ENCODE assay signal across 24 mouse cellular contexts in genomic region chr4:107360457-107361145, GRCm38 (mm10). TPM values are rescaled to one million over a fixed set of nuclear protein-coding genes. Genes with fewer than 3 reads are reported as not detected.
DNase-seq lines count a peak whose midpoint lies in the region; ATAC-seq lines count a peak whose summit lies in the region.
"Had no signal": no experiment of that assay in that cellular context is flagged by ENCODE, and none has a peak within 500 bp of the region (broad histone marks: within the 10 kb centered on the region; RNA-seq: fewer than 3 reads in every experiment).

No protein-coding gene starts in this region.

- H3K4me3 ChIP-seq in kidney, embryonic 16.5 days (ENCODE audit: low read length), result no peak overlapping the region
- no peak overlapping the region for H3K4me3 ChIP-seq in hindbrain, embryonic 11.5 days (ENCODE audit: low read depth, low read length)
- H3K4me3 ChIP-seq: heart, embryonic 13.5 days; limb, embryonic 15.5 days; midbrain, embryonic 12.5 days had no signal

- H3K27ac ChIP-seq in kidney, embryonic 16.5 days (ENCODE audit: low read length), result peak overlapping the region; percentile 76
- no peak overlapping the region for H3K27ac ChIP-seq in hindbrain, embryonic 11.5 days (ENCODE audit: low read depth, low read length)
- H3K27ac ChIP-seq: heart, embryonic 13.5 days; limb, embryonic 15.5 days; midbrain, embryonic 12.5 days had no signal

- H3K36me3 ChIP-seq in kidney, embryonic 16.5 days (ENCODE audit: insufficient read depth, low read length), result 0 out of 2 replicates have a peak, but pooled peaks cover 3% of the 10 kb centered on the region
- H3K36me3 ChIP-seq in hindbrain, embryonic 11.5 days (ENCODE audit: control insufficient read depth, insufficient read depth, low read length), result no peaks in the 10 kb centered on the region

- intact Hi-C loops in left cerebral cortex, postnatal 25 days (cut with DNase I), result no loop called here

- no peaks in the 10 kb centered on the region for H3K4me1 ChIP-seq in kidney, embryonic 16.5 days (ENCODE audit: insufficient read depth, low read length)
- H3K4me1 ChIP-seq in hindbrain, embryonic 11.5 days (replicated peaks; ENCODE audit: control insufficient read depth, insufficient read depth, low read length), result no peaks in the 10 kb centered on the region
- H3K4me1 ChIP-seq: heart, embryonic 13.5 days; limb, embryonic 15.5 days; midbrain, embryonic 12.5 days had no signal

- H3K27me3 ChIP-seq in kidney, embryonic 16.5 days (ENCODE audit: insufficient read depth, low read length), result no peaks in the 10 kb centered on the region
- no peaks in the 10 kb centered on the region for H3K27me3 ChIP-seq in hindbrain, embryonic 11.5 days (ENCODE audit: control insufficient read depth, insufficient read depth, low read length)
- H3K27me3 ChIP-seq: heart, embryonic 13.5 days; limb, embryonic 15.5 days; midbrain, embryonic 12.5 days; Patski had no signal

- no peaks in the 10 kb centered on the region for H3K9me3 ChIP-seq in kidney, embryonic 16.5 days (ENCODE audit: low read length)
- H3K9me3 ChIP-seq in hindbrain, embryonic 11.5 days (ENCODE audit: control insufficient read depth, low read length), result no peaks in the 10 kb centered on the region
- H3K9me3 ChIP-seq: heart, embryonic 13.5 days; limb, embryonic 15.5 days; midbrain, embryonic 12.5 days had no signal

- H3K4me2 ChIP-seq in kidney, embryonic 16.5 days (replicated peaks; ENCODE audit: low read depth, low read length), result no peak overlapping the region
- no peak overlapping the region for H3K4me2 ChIP-seq in hindbrain, embryonic 11.5 days (replicated peaks; ENCODE audit: low read depth, low read length)
- H3K4me2 ChIP-seq: heart, embryonic 13.5 days; limb, embryonic 15.5 days; midbrain, embryonic 12.5 days had no signal

- 65% methylated on average over 7 of the region's 7 CpGs for WGBS in kidney, embryonic 16.5 days
- 85% methylated on average over 7 of the region's 7 CpGs for WGBS in hindbrain, embryonic 11.5 days

- ATAC-seq in granulocyte monocyte progenitor cell, adult 5-6 weeks (replicated peaks; ENCODE audit: poor library complexity, severe bottlenecking), result peak; percentile 29
- peak; percentile 67 for ATAC-seq in kidney, embryonic 16.5 days (ENCODE audit: low FRiP score, low TSS enrichment)
- no peak for ATAC-seq in hindbrain, embryonic 11.5 days (ENCODE audit: low FRiP score)
- ATAC-seq: forebrain, postnatal 0 days; hindbrain, embryonic 16.5 days; intestine, postnatal 0 days; Patski had no signal

- no peak overlapping the region for H3K9ac ChIP-seq in kidney, embryonic 16.5 days (replicated peaks; ENCODE audit: low read length)
- no peak overlapping the region for H3K9ac ChIP-seq in hindbrain, embryonic 11.5 days (ENCODE audit: low read depth, low read length)
- H3K9ac ChIP-seq: forebrain, postnatal 0 days; heart, embryonic 13.5 days; limb, embryonic 15.5 days; midbrain, embryonic 12.5 days had no signal

- peak; percentile 52 for DNase-seq in adrenal gland, postnatal 14 days
- no peak for DNase-seq in adrenal gland, adult 18-20 months (ENCODE audit: low spot score in 2 of 2)
- DNase-seq in A20 (ENCODE audit: low read depth, low spot score), result peak; percentile 76
- DNase-seq in layer of hippocampus, adult 18-20 months (ENCODE audit: low spot score in 2 of 2), result no peak
- DNase-seq in left cerebral cortex, postnatal 25 days (ENCODE audit: low spot score in 2 of 2), result no peak
- no peak for DNase-seq in hindbrain, embryonic 11.5 days (ENCODE audit: low spot score)
- DNase-seq: cerebellum, postnatal 10 days; forebrain, postnatal 0 days; heart, postnatal 36 days; lung, adult 18-20 months; lung, postnatal 4 days; right cerebral cortex, adult 18-20 months had no signal

RNA-seq across cellular contexts. Expression of gene Ndc1, which starts 7.0 kb away (rescaled TPM):
- total RNA-seq in adrenal gland, postnatal 14 days (2021), result 15.1 and 15.9 TPM in 2 replicates
- total RNA-seq in adrenal gland, adult 18-20 months (2021), result 10 to 100 TPM; 11.4 to 12.3 TPM
- 43.5 and 56.0 TPM in 2 replicates for total RNA-seq in granulocyte monocyte progenitor cell, adult 5-6 weeks (2014; fragmentation: Nextera tagmentation)
- 96.2 and 181 TPM in 2 replicates for total RNA-seq in granulocyte monocyte progenitor cell, adult 5-6 weeks (2017)
- polyA plus RNA-seq in kidney, embryonic 16.5 days (2015; fragmentation: Nextera tagmentation; extraction: Ambion mirVana), result 36.5 and 39.7 TPM in 2 replicates
- total RNA-seq in layer of hippocampus, adult 18-20 months (2021), result 10 to 100 TPM; 10.8 to 12.6 TPM
- total RNA-seq in left cerebral cortex, postnatal 25 days (2021), result 10 to 100 TPM; 12.1 to 12.2 TPM
- 34.2 and 42.8 TPM in 2 replicates for polyA plus RNA-seq in hindbrain, embryonic 11.5 days (2014; fragmentation: Nextera tagmentation; extraction: Ambion mirVana)

RNA-seq across cellular contexts. Expression of gene Yipf1, which starts 46.4 kb away (rescaled TPM):
- total RNA-seq in adrenal gland, postnatal 14 days (2021), result 51.8 and 68.3 TPM in 2 replicates
- total RNA-seq in adrenal gland, adult 18-20 months (2021), result 10 to 100 TPM; 44.4 to 67.8 TPM
- 44.1 and 53.5 TPM in 2 replicates for total RNA-seq in granulocyte monocyte progenitor cell, adult 5-6 weeks (2014; fragmentation: Nextera tagmentation)
- 32.0 and 38.8 TPM in 2 replicates for total RNA-seq in granulocyte monocyte progenitor cell, adult 5-6 weeks (2017)
- polyA plus RNA-seq in kidney, embryonic 16.5 days (2015; fragmentation: Nextera tagmentation; extraction: Ambion mirVana), result 54.7 and 57.3 TPM in 2 replicates
- total RNA-seq in layer of hippocampus, adult 18-20 months (2021), result 10 to 100 TPM; 54.9 to 58.4 TPM
- 10 to 100 TPM; 41.3 to 44.9 TPM for total RNA-seq in left cerebral cortex, postnatal 25 days (2021)
- 46.7 and 47.8 TPM in 2 replicates for polyA plus RNA-seq in hindbrain, embryonic 11.5 days (2014; fragmentation: Nextera tagmentation; extraction: Ambion mirVana)

RNA-seq across cellular contexts. Expression of gene Dio1, which starts 53.6 kb away (rescaled TPM):
- 0.49 and 12.0 TPM in 2 replicates for total RNA-seq in adrenal gland, postnatal 14 days (2021)
- under 1 TPM in 1 of 2 experiments, not detected in 1; 0.43 TPM for total RNA-seq in adrenal gland, adult 18-20 months (2021)
- not detected in 2 replicates for total RNA-seq in granulocyte monocyte progenitor cell, adult 5-6 weeks (2014; fragmentation: Nextera tagmentation)
- not detected in 2 replicates for total RNA-seq in granulocyte monocyte progenitor cell, adult 5-6 weeks (2017)
- 0.47 and 0.68 TPM in 2 replicates for polyA plus RNA-seq in kidney, embryonic 16.5 days (2015; fragmentation: Nextera tagmentation; extraction: Ambion mirVana)
- not detected for total RNA-seq in layer of hippocampus, adult 18-20 months (2021)
- not detected for total RNA-seq in left cerebral cortex, postnatal 25 days (2021)
- polyA plus RNA-seq in hindbrain, embryonic 11.5 days (2014; fragmentation: Nextera tagmentation; extraction: Ambion mirVana), result not detected in 2 replicates
- total RNA-seq: forebrain, postnatal 0 days; gastrocnemius, adult 18-20 months; heart, postnatal 36 days; layer of hippocampus, postnatal 10 days; left cerebral cortex, postnatal 14 days had no signal
- polyA plus RNA-seq: forebrain, postnatal 0 days; heart, embryonic 13.5 days; hindbrain, embryonic 16.5 days; midbrain, embryonic 12.5 days; neural tube, embryonic 14.5 days; Patski had no signal

Comparison
In these comparisons a context has a peak if more than half of its experiments do, and no peak if none do; other contexts are left out.
1. DNase-seq: peak in adrenal gland, postnatal 14 days (single experiment) and A20 (single experiment); none in adrenal gland, adult 18-20 months (0 of 2), layer of hippocampus, adult 18-20 months (0 of 2), left cerebral cortex, postnatal 25 days (0 of 2) and hindbrain, embryonic 11.5 days (single experiment).